Mouse (Mus musculus): ENCODE measurements around the gene Nrip3. TPM values are rescaled to one million over a fixed set of nuclear protein-coding genes. Genes with fewer than 3 reads are reported as not detected.

Nrip3 gene
- polyA plus RNA-seq (2012; rRNA removed): 0.04 and 1.1 TPM in 2 replicates

DNA sequence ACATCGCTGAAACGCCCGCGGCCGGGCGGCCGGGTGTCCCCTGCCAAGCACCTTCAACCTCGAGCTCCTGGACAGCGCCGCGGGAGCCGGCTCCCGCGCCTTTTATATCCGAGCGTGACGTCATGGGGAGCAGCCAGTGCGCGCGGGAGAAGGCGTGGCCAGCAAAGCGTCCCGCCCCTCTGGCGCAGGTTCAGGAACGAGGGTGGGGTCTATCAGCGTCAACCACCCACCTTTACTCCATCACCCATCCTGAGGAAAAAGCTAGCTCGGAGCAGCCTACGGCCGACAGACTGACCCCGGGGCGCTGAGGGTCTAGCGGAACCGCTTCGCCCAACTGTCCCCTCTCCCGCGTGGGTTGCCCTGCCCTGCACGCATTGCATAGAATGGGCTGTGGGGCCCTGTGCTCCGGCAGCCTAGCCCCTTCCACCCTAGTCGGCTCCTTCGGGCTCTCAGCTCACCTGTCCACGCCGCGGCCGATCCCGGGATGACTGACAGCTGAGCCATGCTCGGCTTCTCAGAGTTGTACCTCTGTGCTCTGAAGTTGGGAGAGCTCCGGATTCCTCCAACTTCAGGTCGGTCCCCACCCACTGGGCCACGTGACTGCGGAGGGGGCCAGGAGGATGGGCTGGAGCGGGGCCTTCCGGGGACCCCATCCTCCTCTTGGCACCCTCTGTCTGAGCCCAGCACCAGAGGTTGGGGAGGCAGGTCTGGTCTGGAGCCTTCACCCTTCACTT is at the start of gene Nrip3:
Gene Nrip3, minus strand, starts transcription at position 556 of the 734 bp plus-strand sequence.
- TF ChIP-seq POLR2A (IDR thresholded peaks at IDR 0.05; ENCODE audit: low read depth, low read length): no peak
- no peak for TF ChIP-seq CTCF (IDR thresholded peaks at IDR 0.05; ENCODE audit: extremely low read depth, insufficient read length, insufficient replicate concordance, low read depth, low read length)
- Histone ChIP-seq H3K4me1 (ENCODE audit: control insufficient read depth, insufficient read depth, insufficient read length, low read length) (peaks cover 9% of the 10 kb centered on the region), H3K27me3 (ENCODE audit: control insufficient read depth, insufficient read depth, low read length) (peaks cover 22% of the 10 kb centered on the region), H3K4me3 (ENCODE audit: low read depth, low read length) (peak within 1 kb of the TSS; percentile 54), H3K36me3 (ENCODE audit: control insufficient read depth, insufficient read depth, low read length) (no peaks in the 10 kb centered on the region), H3K27ac (ENCODE audit: insufficient read depth, low read depth, low read length) (no peak within 1 kb of the TSS)
- WGBS: 2% methylated on average over 52 of the region's 52 CpGs

DNA sequence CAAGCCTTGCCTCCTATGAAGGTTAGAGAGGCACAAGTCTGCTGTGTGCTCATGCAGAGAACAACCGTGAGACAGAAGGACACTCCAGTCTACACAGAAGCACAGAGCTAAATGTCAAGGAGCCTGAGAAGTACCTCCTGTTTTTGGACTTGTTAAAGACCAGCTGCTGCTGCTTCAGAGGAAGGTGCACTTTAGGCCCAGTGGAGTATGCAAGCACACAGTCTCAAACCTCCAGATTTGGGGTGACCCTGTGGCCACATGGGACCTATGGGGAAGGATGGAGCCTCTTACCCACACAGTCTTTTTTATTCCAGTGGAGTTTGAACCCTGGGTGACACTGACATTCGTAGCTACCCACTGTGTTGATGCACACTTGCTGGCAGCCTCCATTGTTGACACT is 49.6 kb upstream of the Nrip3 start:
- 58% methylated on average over 2 of the region's 2 CpGs for WGBS
- H3K4me3 ChIP-seq (ENCODE audit: low read depth, low read length): no peak overlapping the region
- no peaks in the 10 kb centered on the region for H3K27me3 ChIP-seq (ENCODE audit: control insufficient read depth, insufficient read depth, low read length)
- TF ChIP-seq POLR2A (IDR thresholded peaks at IDR 0.05; ENCODE audit: low read depth, low read length) (no peak), CTCF (IDR thresholded peaks at IDR 0.05; ENCODE audit: extremely low read depth, insufficient read length, insufficient replicate concordance, low read depth, low read length) (no peak)
- H3K27ac ChIP-seq (ENCODE audit: insufficient read depth, low read depth, low read length): no peak overlapping the region
- no peaks in the 10 kb centered on the region for H3K36me3 ChIP-seq (ENCODE audit: control insufficient read depth, insufficient read depth, low read length)
- no peaks in the 10 kb centered on the region for H3K4me1 ChIP-seq (ENCODE audit: control insufficient read depth, insufficient read depth, insufficient read length, low read length)

DNA sequence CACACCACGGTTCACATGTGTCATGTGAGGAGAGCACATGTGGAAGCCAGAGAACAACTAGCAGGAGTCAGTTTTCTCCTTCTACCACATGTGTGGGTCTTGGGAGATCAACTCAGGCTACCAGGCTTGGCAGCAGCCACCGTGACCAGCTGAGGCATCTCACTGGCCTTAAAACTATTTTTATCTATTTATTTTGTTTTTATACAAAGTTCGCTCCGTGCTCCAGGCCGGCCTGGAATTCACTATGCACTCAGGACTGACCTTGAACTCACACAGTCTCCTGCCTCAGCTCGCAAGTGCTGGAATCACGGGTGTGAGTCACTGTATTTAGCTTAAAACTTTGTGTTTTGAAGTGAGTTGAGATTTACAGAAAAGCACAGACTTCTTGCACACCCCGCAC is 45.1 kb upstream of the Nrip3 start:
- Histone ChIP-seq H3K36me3 (ENCODE audit: control insufficient read depth, insufficient read depth, low read length) (no peaks in the 10 kb centered on the region), H3K27me3 (ENCODE audit: control insufficient read depth, insufficient read depth, low read length) (no peaks in the 10 kb centered on the region), H3K4me1 (ENCODE audit: control insufficient read depth, insufficient read depth, insufficient read length, low read length) (no peaks in the 10 kb centered on the region), H3K27ac (ENCODE audit: insufficient read depth, low read depth, low read length) (no peak overlapping the region), H3K4me3 (ENCODE audit: low read depth, low read length) (no peak overlapping the region)
- 57% methylated on average over 8 of the region's 8 CpGs for WGBS
- TF ChIP-seq CTCF (IDR thresholded peaks at IDR 0.05; ENCODE audit: extremely low read depth, insufficient read length, insufficient replicate concordance, low read depth, low read length) (no peak), POLR2A (IDR thresholded peaks at IDR 0.05; ENCODE audit: low read depth, low read length) (no peak)

DNA sequence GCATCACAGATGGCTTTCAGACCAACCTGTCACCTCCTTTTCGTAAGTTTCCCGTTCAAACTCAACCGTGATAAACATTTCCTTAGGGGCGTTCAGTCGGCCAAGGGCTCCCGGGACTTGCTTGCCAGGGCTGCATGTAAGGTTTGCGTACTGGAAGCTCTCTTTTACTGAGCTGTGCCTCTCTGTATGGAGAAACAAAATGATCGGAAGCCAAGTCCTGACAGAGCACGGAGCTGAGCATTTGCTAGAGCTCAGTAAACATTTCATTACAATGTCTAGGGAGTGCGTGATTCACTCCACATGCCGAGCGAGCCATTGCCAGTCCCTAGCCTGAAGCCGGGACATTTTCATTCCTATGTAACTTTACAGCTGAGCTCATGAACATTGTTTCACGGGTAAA is 43.5 kb upstream of the Nrip3 start:
- H3K27ac ChIP-seq (ENCODE audit: insufficient read depth, low read depth, low read length): peak overlapping the region; percentile 7; the same call in 1 of the 2 replicates
- no peak for TF ChIP-seq POLR2A (IDR thresholded peaks at IDR 0.05; ENCODE audit: low read depth, low read length)
- TF ChIP-seq CTCF (IDR thresholded peaks at IDR 0.05; ENCODE audit: extremely low read depth, insufficient read length, insufficient replicate concordance, low read depth, low read length): no peak
- 65% methylated on average over 14 of the region's 14 CpGs for WGBS

DNA sequence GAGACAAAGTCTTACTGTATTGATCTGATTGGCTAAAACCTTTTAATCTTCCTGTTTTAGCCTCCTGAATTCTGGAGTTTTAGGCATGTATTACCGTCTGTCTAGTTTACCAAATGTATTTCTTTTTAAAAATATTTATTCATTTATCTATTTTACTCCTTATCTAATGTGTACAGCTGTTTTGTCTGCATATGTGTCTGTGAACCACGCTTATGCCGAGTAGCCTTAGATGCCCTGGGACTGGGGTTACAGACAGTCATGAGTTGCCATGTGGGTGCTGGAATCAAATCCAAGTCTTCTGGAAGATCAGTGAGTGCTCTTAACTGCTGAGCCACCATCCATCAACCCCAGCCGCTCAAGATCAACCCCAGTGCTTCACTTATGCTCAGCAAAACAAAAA is 36.8 kb upstream of the Nrip3 start:
- Histone ChIP-seq H3K27ac (ENCODE audit: insufficient read depth, low read depth, low read length) (no peak overlapping the region), H3K4me3 (ENCODE audit: low read depth, low read length) (no peak overlapping the region), H3K27me3 (ENCODE audit: control insufficient read depth, insufficient read depth, low read length) (no peaks in the 10 kb centered on the region), H3K36me3 (ENCODE audit: control insufficient read depth, insufficient read depth, low read length) (no peaks in the 10 kb centered on the region), H3K4me1 (ENCODE audit: control insufficient read depth, insufficient read depth, insufficient read length, low read length) (no peaks in the 10 kb centered on the region)
- WGBS: 67% methylated on average over 4 of the region's 4 CpGs
- TF ChIP-seq POLR2A (IDR thresholded peaks at IDR 0.05; ENCODE audit: low read depth, low read length): no peak

More for the DNA sequence above, 43.5 kb upstream of the Nrip3 start:
- Histone ChIP-seq H3K27me3 (ENCODE audit: control insufficient read depth, insufficient read depth, low read length) (no peaks in the 10 kb centered on the region), H3K4me1 (ENCODE audit: control insufficient read depth, insufficient read depth, insufficient read length, low read length) (no peaks in the 10 kb centered on the region), H3K36me3 (ENCODE audit: control insufficient read depth, insufficient read depth, low read length) (no peaks in the 10 kb centered on the region), H3K4me3 (ENCODE audit: low read depth, low read length) (no peak overlapping the region)

DNA sequence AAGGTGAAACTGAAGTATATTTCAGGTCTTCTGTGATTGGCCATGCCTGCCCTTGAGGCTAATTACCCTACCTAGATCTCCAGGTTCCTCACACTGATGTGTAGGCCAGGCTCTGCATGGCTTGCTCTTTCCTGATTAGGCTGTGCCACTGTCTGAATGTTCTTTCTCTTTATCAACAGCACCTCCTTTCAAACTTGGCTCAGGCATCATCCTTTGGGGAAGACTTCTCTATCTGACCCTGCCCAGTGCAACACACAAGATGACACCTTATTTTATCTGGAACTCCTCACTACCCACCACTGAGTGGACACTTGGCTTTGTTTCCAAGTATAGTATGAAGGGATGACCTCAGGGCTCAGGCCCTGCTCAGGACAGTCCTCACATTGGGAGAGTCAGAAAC is 36.1 kb upstream of the Nrip3 start:
- Histone ChIP-seq H3K4me1 (ENCODE audit: control insufficient read depth, insufficient read depth, insufficient read length, low read length) (no peaks in the 10 kb centered on the region), H3K27ac (ENCODE audit: insufficient read depth, low read depth, low read length) (no peak overlapping the region), H3K36me3 (ENCODE audit: control insufficient read depth, insufficient read depth, low read length) (no peaks in the 10 kb centered on the region), H3K27me3 (ENCODE audit: control insufficient read depth, insufficient read depth, low read length) (no peaks in the 10 kb centered on the region), H3K4me3 (ENCODE audit: low read depth, low read length) (no peak overlapping the region)
- TF ChIP-seq CTCF (IDR thresholded peaks at IDR 0.05; ENCODE audit: extremely low read depth, insufficient read length, insufficient replicate concordance, low read depth, low read length) (no peak), POLR2A (IDR thresholded peaks at IDR 0.05; ENCODE audit: low read depth, low read length) (no peak)

DNA sequence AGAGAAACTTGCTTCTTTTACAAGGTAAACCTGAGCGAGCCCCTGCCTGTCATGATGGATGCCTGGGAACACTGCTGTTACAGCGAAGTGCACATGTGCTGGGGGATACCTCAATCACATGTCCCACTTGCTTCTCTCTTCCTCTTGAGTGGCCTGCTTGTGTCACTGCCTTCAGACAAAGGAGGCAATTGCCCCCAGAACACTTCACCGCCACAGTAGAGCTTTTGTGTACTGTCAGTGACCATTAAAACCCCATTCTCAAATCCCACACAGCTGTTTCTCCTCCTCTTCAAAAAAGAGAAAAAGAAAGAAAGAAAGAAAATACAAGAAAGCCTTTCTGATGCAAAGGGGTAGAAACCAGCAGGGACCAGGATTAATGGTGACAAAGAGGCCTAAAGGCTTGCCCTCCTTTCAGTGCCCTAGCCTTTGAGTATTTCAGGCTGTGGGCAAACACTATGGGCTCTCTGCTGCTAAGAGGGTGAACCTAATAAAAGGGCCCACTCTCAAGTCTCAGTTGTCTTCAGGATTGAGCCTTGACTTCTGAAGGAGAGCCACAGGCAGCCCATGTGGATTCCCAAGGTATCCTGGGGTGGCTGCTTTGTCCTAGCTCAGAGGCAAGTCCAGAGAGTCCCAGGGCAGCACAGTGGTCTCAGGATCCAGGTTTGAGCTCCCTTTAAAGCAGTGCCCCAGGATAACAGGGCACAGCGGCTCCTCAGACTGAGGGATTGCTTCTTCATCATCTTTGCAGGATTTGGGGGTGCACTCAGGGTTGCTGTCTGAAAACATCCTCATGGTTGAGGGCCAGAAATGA is 31.7 kb upstream of the Nrip3 start:
- WGBS: 79% methylated on average over 4 of the region's 4 CpGs

More for the DNA sequence above, 31.7 kb upstream of the Nrip3 start:
- Histone ChIP-seq H3K4me3 (ENCODE audit: low read depth, low read length) (no peak overlapping the region), H3K27me3 (ENCODE audit: control insufficient read depth, insufficient read depth, low read length) (no peaks in the 10 kb centered on the region), H3K36me3 (ENCODE audit: control insufficient read depth, insufficient read depth, low read length) (no peaks in the 10 kb centered on the region), H3K27ac (ENCODE audit: insufficient read depth, low read depth, low read length) (no peak overlapping the region), H3K4me1 (ENCODE audit: control insufficient read depth, insufficient read depth, insufficient read length, low read length) (no peaks in the 10 kb centered on the region)
- TF ChIP-seq CTCF (IDR thresholded peaks at IDR 0.05; ENCODE audit: extremely low read depth, insufficient read length, insufficient replicate concordance, low read depth, low read length) (no peak), POLR2A (IDR thresholded peaks at IDR 0.05; ENCODE audit: low read depth, low read length) (no peak)
